ENCODE assay signal across 8 mouse cellular contexts in genomic region chr4:122954680-122955411, GRCm38 (mm10). TPM values are rescaled to one million over a fixed set of nuclear protein-coding genes. Genes with fewer than 3 reads are reported as not detected.
DNase-seq lines count a peak whose midpoint lies in the region; ATAC-seq lines count a peak whose summit lies in the region.

No protein-coding gene starts in this region.

- peak overlapping the region; percentile 56 for H3K9ac ChIP-seq in heart, embryonic 11.5 days (ENCODE audit: low read depth, low read length)
- no peak overlapping the region for H3K9ac ChIP-seq in intestine, embryonic 15.5 days
- peak overlapping the region; percentile 48 for H3K9ac ChIP-seq in midbrain, embryonic 13.5 days (replicated peaks)

- intact Hi-C loops in heart, postnatal 36 days (cut with DNase I), result no loop called here

- peak overlapping the region; percentile 22 for H3K4me3 ChIP-seq in heart, embryonic 11.5 days (ENCODE audit: low read depth, low read length)
- peak overlapping the region; percentile 51 for H3K4me3 ChIP-seq in embryonic facial prominence, embryonic 10.5 days
- H3K4me3 ChIP-seq in intestine, embryonic 15.5 days (replicated peaks), result peak overlapping the region; percentile 21
- H3K4me3 ChIP-seq in midbrain, embryonic 13.5 days (replicated peaks), result peak overlapping the region; percentile 21

- no peaks in the 10 kb centered on the region for H3K36me3 ChIP-seq in heart, embryonic 11.5 days (ENCODE audit: control insufficient read depth, insufficient read depth, low read length)
- H3K36me3 ChIP-seq in embryonic facial prominence, embryonic 10.5 days (replicated peaks), result peaks cover 73% of the 10 kb centered on the region
- no peaks in the 10 kb centered on the region for H3K36me3 ChIP-seq in intestine, embryonic 15.5 days
- H3K36me3 ChIP-seq in midbrain, embryonic 13.5 days, result peaks cover 20% of the 10 kb centered on the region

- 56% methylated on average over 5 of the region's 5 CpGs for WGBS in heart, embryonic 11.5 days (ENCODE audit: insufficient replicate concordance)
- WGBS in embryonic facial prominence, embryonic 10.5 days, result 67% methylated on average over 5 of the region's 5 CpGs
- WGBS in intestine, embryonic 15.5 days, result 52% methylated on average over 5 of the region's 5 CpGs
- 65% methylated on average over 5 of the region's 5 CpGs for WGBS in midbrain, embryonic 13.5 days

- no peaks in the 10 kb centered on the region for H3K9me3 ChIP-seq in heart, embryonic 11.5 days (replicated peaks; ENCODE audit: control insufficient read depth, low read length)
- no peaks in the 10 kb centered on the region for H3K9me3 ChIP-seq in embryonic facial prominence, embryonic 10.5 days
- H3K9me3 ChIP-seq in intestine, embryonic 15.5 days, result no peaks in the 10 kb centered on the region
- H3K9me3 ChIP-seq in midbrain, embryonic 13.5 days, result no peaks in the 10 kb centered on the region

- no peak for DNase-seq in heart, postnatal 36 days
- DNase-seq in embryonic facial prominence, embryonic 10.5 days (ENCODE audit: low spot score), result no peak
- no peak for DNase-seq in ovary, postnatal 36 days (ENCODE audit: low spot score)
- DNase-seq in natural killer cell, adult 2 months (ENCODE audit: low spot score in 2 of 2), result no peak
- no peak for DNase-seq in embryo, embryonic 10.5 days (ENCODE audit: low spot score)

- H3K27me3 ChIP-seq in heart, embryonic 11.5 days (ENCODE audit: control insufficient read depth, insufficient read depth, low read length), result peaks cover 15% of the 10 kb centered on the region
- H3K27me3 ChIP-seq in embryonic facial prominence, embryonic 10.5 days (replicated peaks; ENCODE audit: low read depth, poor library complexity, severe bottlenecking), result peaks cover 18% of the 10 kb centered on the region
- peaks cover 7% of the 10 kb centered on the region for H3K27me3 ChIP-seq in intestine, embryonic 15.5 days (replicated peaks)
- H3K27me3 ChIP-seq in midbrain, embryonic 13.5 days, result no peaks in the 10 kb centered on the region

- ATAC-seq in heart, embryonic 11.5 days (replicated peaks; ENCODE audit: insufficient number of reproducible peaks, low FRiP score, low TSS enrichment), result no peak
- peak; percentile 77 for ATAC-seq in intestine, embryonic 15.5 days
- ATAC-seq in midbrain, embryonic 13.5 days, result peak; percentile 44; the same call in 1 of the 2 replicates

- H3K4me1 ChIP-seq in heart, embryonic 11.5 days (ENCODE audit: control insufficient read depth, insufficient read depth, low read length), result peaks cover 9% of the 10 kb centered on the region
- H3K4me1 ChIP-seq in embryonic facial prominence, embryonic 10.5 days, result peaks cover 31% of the 10 kb centered on the region
- H3K4me1 ChIP-seq in intestine, embryonic 15.5 days (replicated peaks), result peaks cover 15% of the 10 kb centered on the region
- H3K4me1 ChIP-seq in midbrain, embryonic 13.5 days (replicated peaks), result peaks cover 31% of the 10 kb centered on the region

- peak overlapping the region; percentile 60 for H3K4me2 ChIP-seq in heart, embryonic 11.5 days
- H3K4me2 ChIP-seq in intestine, embryonic 15.5 days (replicated peaks), result peak overlapping the region; percentile 61
- peak overlapping the region; percentile 49 for H3K4me2 ChIP-seq in midbrain, embryonic 13.5 days (replicated peaks)

- H3K27ac ChIP-seq in heart, embryonic 11.5 days (ENCODE audit: low read depth, low read length), result no peak overlapping the region
- H3K27ac ChIP-seq in embryonic facial prominence, embryonic 10.5 days (replicated peaks), result peak overlapping the region; percentile 92
- peak overlapping the region; percentile 77 for H3K27ac ChIP-seq in intestine, embryonic 15.5 days
- peak overlapping the region; percentile 76 for H3K27ac ChIP-seq in midbrain, embryonic 13.5 days

RNA-seq across cellular contexts. Expression of gene Mfsd2a, which starts 6.1 kb away (rescaled TPM):
- 1.2 and 1.3 TPM in 2 replicates for polyA plus RNA-seq in heart, embryonic 11.5 days (2014; fragmentation: Nextera tagmentation; extraction: Ambion mirVana)
- under 1 TPM in 1 of 2 experiments, not detected in 1; 0.42 TPM for total RNA-seq in heart, postnatal 36 days (2021)
- 10.1 and 12.9 TPM in 2 replicates for polyA plus RNA-seq in embryonic facial prominence, embryonic 10.5 days (2016; fragmentation: Nextera tagmentation; extraction: Ambion mirVana)
- 2.1 and 2.3 TPM in 2 replicates for polyA plus RNA-seq in intestine, embryonic 15.5 days (2015; fragmentation: Nextera tagmentation; extraction: Ambion mirVana)
- 31.7 and 32.5 TPM in 2 replicates for polyA plus RNA-seq in midbrain, embryonic 13.5 days (2015; fragmentation: Nextera tagmentation; extraction: Ambion mirVana)

RNA-seq across cellular contexts. Expression of gene Mycl, which starts 40.6 kb away (rescaled TPM):
- 1.8 and 2.1 TPM in 2 replicates for polyA plus RNA-seq in heart, embryonic 11.5 days (2014; fragmentation: Nextera tagmentation; extraction: Ambion mirVana)
- total RNA-seq in heart, postnatal 36 days (2021), result under 1 TPM; 0.14 to 0.31 TPM
- 33.6 and 43.0 TPM in 2 replicates for polyA plus RNA-seq in embryonic facial prominence, embryonic 10.5 days (2016; fragmentation: Nextera tagmentation; extraction: Ambion mirVana)
- polyA plus RNA-seq in intestine, embryonic 15.5 days (2015; fragmentation: Nextera tagmentation; extraction: Ambion mirVana), result 8.4 and 9.2 TPM in 2 replicates
- polyA plus RNA-seq in midbrain, embryonic 13.5 days (2015; fragmentation: Nextera tagmentation; extraction: Ambion mirVana), result 95.2 and 101 TPM in 2 replicates
